Mouse (Mus musculus) bone marrow macrophage, adult 2 months (primary cell): ENCODE data around the gene Pkd1l1.

ENCODE experiments used
- CTCF ChIP-seq: IDR thresholded peaks from 2 replicates; pipeline ENCODE4 v1.5.1; 2012; ENCODE audit warnings: low read depth, mild to moderate bottlenecking, low read length, moderate library complexity
- POLR2A ChIP-seq: IDR thresholded peaks from 2 replicates; pipeline ENCODE4 v1.6.1; 2012; ENCODE audit warnings: mild to moderate bottlenecking, low read depth, low read length, borderline replicate concordance

- TF ChIP-seq CTCF (peak; percentile 59), POLR2A (no peak)
These were observed 16.0 kb downstream of the Pkd1l1 start for GRCm38 (mm10) chr11:8957023-8957422.
